Mouse (Mus musculus): ENCODE results near the gene Morn3. TPM values are rescaled to one million over a fixed set of nuclear protein-coding genes. Genes with fewer than 3 reads are reported as not detected.

Gene Morn3
- total and polyA plus RNA-seq, 3 experiments, result not detected

GRCm38 (mm10) chr5:123086501-123086900, 39.7 kb upstream of the Morn3 start:
- no peaks in the 10 kb centered on the region for H3K4me1 ChIP-seq (ENCODE audit: insufficient read depth, low read depth, low read length)
- DNase-seq (ENCODE audit: low spot score) (no peak), ATAC-seq (ENCODE audit: extremely low read depth, insufficient number of reproducible peaks, low FRiP score, poor library complexity, severe bottlenecking) (no peak)
- H3K27me3 ChIP-seq (ENCODE audit: insufficient read depth, low read length), result peaks cover 19% of the 10 kb centered on the region
- no peaks in the 10 kb centered on the region for H3K36me3 ChIP-seq (replicated peaks)
- H3K4me3 ChIP-seq (ENCODE audit: low read depth, low read length), result no peak overlapping the region
- TF ChIP-seq TAL1 (conservative IDR thresholded peaks at IDR 0.05; ENCODE audit: low read depth, low read length) (no peak), GATA1 (IDR thresholded peaks at IDR 0.05; ENCODE audit: borderline replicate concordance, low read length) (no peak), POLR2AphosphoS5 (IDR thresholded peaks at IDR 0.05; ENCODE audit: insufficient replicate concordance, low read depth, low read length) (no peak), GATA2 (IDR thresholded peaks at IDR 0.05; ENCODE audit: borderline replicate concordance, low read depth, low read length) (no peak), CTCF (IDR thresholded peaks at IDR 0.05; ENCODE audit: low read depth, low read length) (no peak)
- H3K9me3 ChIP-seq (replicated peaks), result no peaks in the 10 kb centered on the region

GRCm38 (mm10) chr5:123083340-123084050, 36.7 kb upstream of the Morn3 start:
- no peaks in the 10 kb centered on the region for H3K36me3 ChIP-seq (replicated peaks)
- TF ChIP-seq POLR2AphosphoS5 (IDR thresholded peaks at IDR 0.05; ENCODE audit: insufficient replicate concordance, low read depth, low read length), result no peak
- peaks cover 4% of the 10 kb centered on the region for H3K9me3 ChIP-seq (replicated peaks)
- H3K4me3 ChIP-seq (ENCODE audit: low read depth, low read length), result no peak overlapping the region
- ATAC-seq (ENCODE audit: extremely low read depth, insufficient number of reproducible peaks, low FRiP score, poor library complexity, severe bottlenecking) (no peak), DNase-seq (ENCODE audit: low spot score) (no peak)
- H3K27me3 ChIP-seq (ENCODE audit: insufficient read depth, low read length), result peaks cover 18% of the 10 kb centered on the region
- no peaks in the 10 kb centered on the region for H3K4me1 ChIP-seq (ENCODE audit: insufficient read depth, low read depth, low read length)

- peaks cover 17% of the 10 kb centered on the region for H3K4me1 ChIP-seq (ENCODE audit: insufficient read depth, low read depth, low read length)
- H3K4me3 ChIP-seq (ENCODE audit: low read depth, low read length), result no peak overlapping the region
- H3K9me3 ChIP-seq (replicated peaks), result peaks cover 4% of the 10 kb centered on the region
- no peaks in the 10 kb centered on the region for H3K36me3 ChIP-seq (replicated peaks)
- no peak for TF ChIP-seq GATA2 (IDR thresholded peaks at IDR 0.05; ENCODE audit: borderline replicate concordance, low read depth, low read length)
- TF ChIP-seq CTCF (IDR thresholded peaks at IDR 0.05; ENCODE audit: low read depth, low read length), result no peak
- TF ChIP-seq TAL1 (conservative IDR thresholded peaks at IDR 0.05; ENCODE audit: low read depth, low read length), result no peak
- no peak for TF ChIP-seq POLR2AphosphoS5 (IDR thresholded peaks at IDR 0.05; ENCODE audit: insufficient replicate concordance, low read depth, low read length)
- no peak for TF ChIP-seq GATA1 (IDR thresholded peaks at IDR 0.05; ENCODE audit: borderline replicate concordance, low read length)
- DNase-seq (ENCODE audit: low spot score) (no peak), ATAC-seq (ENCODE audit: extremely low read depth, insufficient number of reproducible peaks, low FRiP score, poor library complexity, severe bottlenecking) (no peak)
- peaks cover 20% of the 10 kb centered on the region; the same call in 1 of the 2 replicates for H3K27me3 ChIP-seq (ENCODE audit: insufficient read depth, low read length)
Measured at GRCm38 (mm10) chr5:123080510-123080909, 33.7 kb upstream of the Morn3 start.

DNA sequence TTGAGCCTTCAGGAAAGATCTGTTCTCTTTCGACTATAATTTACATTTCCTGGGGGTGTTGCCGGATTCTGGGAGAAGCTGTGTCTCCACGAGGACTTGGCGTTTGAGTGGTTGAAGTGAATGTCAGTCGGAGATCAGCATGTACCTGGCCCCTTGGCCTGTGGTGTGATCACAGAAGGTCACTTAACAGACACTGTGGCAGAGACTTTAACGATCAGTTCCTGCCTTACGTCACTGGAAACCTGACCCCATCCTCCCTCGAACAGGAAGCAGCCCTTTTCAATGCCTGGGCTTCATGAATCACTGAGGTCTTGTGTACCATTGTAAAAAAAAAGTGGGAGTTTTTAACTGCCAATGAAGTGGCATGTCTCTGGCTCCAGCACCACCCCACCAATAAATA, 33.2 kb upstream of the Morn3 start:
- DNase-seq (ENCODE audit: low spot score) (no peak), ATAC-seq (ENCODE audit: extremely low read depth, insufficient number of reproducible peaks, low FRiP score, poor library complexity, severe bottlenecking) (no peak)
- Histone ChIP-seq H3K9me3 (replicated peaks) (peaks cover 4% of the 10 kb centered on the region), H3K4me1 (ENCODE audit: insufficient read depth, low read depth, low read length) (peaks cover 21% of the 10 kb centered on the region), H3K27me3 (ENCODE audit: insufficient read depth, low read length) (peaks cover 20% of the 10 kb centered on the region; the same call in 1 of the 2 replicates), H3K36me3 (replicated peaks) (no peaks in the 10 kb centered on the region), H3K4me3 (ENCODE audit: low read depth, low read length) (no peak overlapping the region)
- TF ChIP-seq GATA2 (IDR thresholded peaks at IDR 0.05; ENCODE audit: borderline replicate concordance, low read depth, low read length), result no peak
- TF ChIP-seq CTCF (IDR thresholded peaks at IDR 0.05; ENCODE audit: low read depth, low read length), result no peak
- TF ChIP-seq GATA1 (IDR thresholded peaks at IDR 0.05; ENCODE audit: borderline replicate concordance, low read length), result no peak
- no peak for TF ChIP-seq POLR2AphosphoS5 (IDR thresholded peaks at IDR 0.05; ENCODE audit: insufficient replicate concordance, low read depth, low read length)
- no peak for TF ChIP-seq TAL1 (conservative IDR thresholded peaks at IDR 0.05; ENCODE audit: low read depth, low read length)

GRCm38 (mm10) chr5:123079568-123079967, 32.8 kb upstream of the Morn3 start:
- Histone ChIP-seq H3K4me3 (ENCODE audit: low read depth, low read length) (no peak overlapping the region), H3K36me3 (replicated peaks) (no peaks in the 10 kb centered on the region), H3K27me3 (ENCODE audit: insufficient read depth, low read length) (peaks cover 16% of the 10 kb centered on the region; the same call in 1 of the 2 replicates), H3K9me3 (replicated peaks) (peaks cover 4% of the 10 kb centered on the region), H3K4me1 (ENCODE audit: insufficient read depth, low read depth, low read length) (peaks cover 24% of the 10 kb centered on the region)
- no peak for TF ChIP-seq POLR2AphosphoS5 (IDR thresholded peaks at IDR 0.05; ENCODE audit: insufficient replicate concordance, low read depth, low read length)
- TF ChIP-seq GATA2 (IDR thresholded peaks at IDR 0.05; ENCODE audit: borderline replicate concordance, low read depth, low read length), result no peak
- TF ChIP-seq TAL1 (conservative IDR thresholded peaks at IDR 0.05; ENCODE audit: low read depth, low read length), result no peak
- TF ChIP-seq GATA1 (IDR thresholded peaks at IDR 0.05; ENCODE audit: borderline replicate concordance, low read length), result no peak
- TF ChIP-seq CTCF (IDR thresholded peaks at IDR 0.05; ENCODE audit: low read depth, low read length), result no peak
- no peak for ATAC-seq (ENCODE audit: extremely low read depth, insufficient number of reproducible peaks, low FRiP score, poor library complexity, severe bottlenecking)
- DNase-seq (ENCODE audit: low spot score), result no peak

- TF ChIP-seq GATA1 (IDR thresholded peaks at IDR 0.05; ENCODE audit: borderline replicate concordance, low read length) (no peak), CTCF (IDR thresholded peaks at IDR 0.05; ENCODE audit: low read depth, low read length) (no peak), GATA2 (IDR thresholded peaks at IDR 0.05; ENCODE audit: borderline replicate concordance, low read depth, low read length) (no peak), POLR2AphosphoS5 (IDR thresholded peaks at IDR 0.05; ENCODE audit: insufficient replicate concordance, low read depth, low read length) (no peak), TAL1 (conservative IDR thresholded peaks at IDR 0.05; ENCODE audit: low read depth, low read length) (no peak)
- DNase-seq (ENCODE audit: low spot score), result no peak
- Histone ChIP-seq H3K36me3 (replicated peaks) (no peaks in the 10 kb centered on the region), H3K27me3 (ENCODE audit: insufficient read depth, low read length) (peaks cover 19% of the 10 kb centered on the region; the same call in 1 of the 2 replicates), H3K9me3 (replicated peaks) (peaks cover 4% of the 10 kb centered on the region), H3K4me3 (ENCODE audit: low read depth, low read length) (peak overlapping the region; percentile 78), H3K4me1 (ENCODE audit: insufficient read depth, low read depth, low read length) (peaks cover 24% of the 10 kb centered on the region)
- no peak for ATAC-seq (ENCODE audit: extremely low read depth, insufficient number of reproducible peaks, low FRiP score, poor library complexity, severe bottlenecking)
Measured at GRCm38 (mm10) chr5:123076419-123077281, 29.8 kb upstream of the Morn3 start.

Data from G1E (cell line).